Mouse (Mus musculus) hematopoietic stem cell, adult 5-6 weeks (primary cell): ENCODE results near the gene Psmd12. TPM values are rescaled to one million over a fixed set of nuclear protein-coding genes. Genes with fewer than 3 reads are reported as not detected.
"Not testable (repeated sequence)": the region's sequence is repeated elsewhere in the genome, so short reads cannot be mapped to it uniquely, and the experiment has no call there.

Experiments used
- ATAC-seq, 2 experiments: fragments of 125-278 bp in 1 of 2; replicated peaks in 1 of 2; 2 replicates each; pipeline ENCODE4 v1.8.0; 2016 to 2017; ENCODE audit warnings: inconsistent platforms in 2 of 2, mild to moderate bottlenecking in 2 of 2, moderate number of reproducible peaks in 2 of 2, low read depth in 1 of 2, moderate TSS enrichment in 1 of 2; ENCODE audit not compliant: low FRiP score in 2 of 2, poor library complexity in 2 of 2, severe bottlenecking in 2 of 2, insufficient read depth in 1 of 2, low TSS enrichment in 1 of 2
- total RNA-seq: library from RNA; stranded (forward); fragments of 172-1452, 232-1000 nt; gene quantifications from 2 replicates; pipeline ENCODE4 v1.2.3, GENCODE M21; 2017

Gene Psmd12
- total RNA-seq, 1 experiment from 2014 or later: 133 TPM

- peak; percentile 51 to 54 for ATAC-seq
Measured at GRCm38 (mm10) chr11:107473137-107473820, 6.0 kb upstream of the Psmd12 start.

- ATAC-seq: no peak
Measured at GRCm38 (mm10) chr11:107479862-107480203, 549 bp downstream of the Psmd12 start.

GRCm38 (mm10) chr11:107484341-107484740, 5.1 kb downstream of the Psmd12 start:
- ATAC-seq: no peak

- ATAC-seq: no peak
Measured at GRCm38 (mm10) chr11:107502801-107503200, 23.5 kb downstream of the Psmd12 start.

GRCm38 (mm10) chr11:107504364-107504763, 25.1 kb downstream of the Psmd12 start:
- not testable (repeated sequence) for ATAC-seq

- peak; percentile 34 to 70; a peak in 1 of 4 replicates for ATAC-seq
Measured at GRCm38 (mm10) chr11:107506260-107506659, 27.0 kb downstream of the Psmd12 start.

GRCm38 (mm10) chr11:107509631-107510338, 30.5 kb downstream of the Psmd12 start:
- ATAC-seq: 0 out of 4 replicates have a peak, but pooled peaks of 1 of the 2 experiments have one; percentile 38

GRCm38 (mm10) chr11:107510362-107511269, 31.3 kb downstream of the Psmd12 start:
- ATAC-seq: peak; percentile 44 to 56; a peak in 2 of 4 replicates

- ATAC-seq: peak; percentile 70 to 80
Measured at GRCm38 (mm10) chr11:107511954-107512353, 32.7 kb downstream of the Psmd12 start.

- ATAC-seq: no peak
Measured at GRCm38 (mm10) chr11:107513047-107513446, 33.8 kb downstream of the Psmd12 start.

GRCm38 (mm10) chr11:107516387-107516786, 37.1 kb downstream of the Psmd12 start:
- no peak for ATAC-seq

GRCm38 (mm10) chr11:107518645-107519429, 39.6 kb downstream of the Psmd12 start:
- ATAC-seq: 0 out of 4 replicates have a peak, but pooled peaks of 1 of the 2 experiments have one; percentile 17

GRCm38 (mm10) chr11:107521153-107521552, 41.9 kb downstream of the Psmd12 start:
- no peak for ATAC-seq

- no peak for ATAC-seq
Measured at GRCm38 (mm10) chr11:107524966-107525365, 45.7 kb downstream of the Psmd12 start.

GRCm38 (mm10) chr11:107527632-107528031, 48.3 kb downstream of the Psmd12 start:
- no peak for ATAC-seq

- peak; percentile 89 to 95 for ATAC-seq
Measured at GRCm38 (mm10) chr11:107529320-107529719, 50.0 kb downstream of the Psmd12 start.

GRCm38 (mm10) chr11:107531445-107531844, 52.2 kb downstream of the Psmd12 start:
- no peak for ATAC-seq
